Mouse (Mus musculus): ENCODE results near the gene Wdr89.
A peak's percentile ranks its signal among the peaks of the same experiment; 100 is the strongest.

GRCm38 (mm10) chr12:75645780-75646179 is 23.6 kb downstream of the Wdr89 start:
- TF ChIP-seq CTCF (conservative IDR thresholded peaks at IDR 0.05; ENCODE audit: low read length) (peak; percentile 33; the same call in 1 of the 2 replicates), POU5F1 (IDR thresholded peaks at IDR 0.05; ENCODE audit: borderline replicate concordance, low read length) (no peak)

Data from E14TG2a.4 (cell line).